Comparison of ENCODE assay signal across 21 mouse cellular contexts in the genomic region with DNA sequence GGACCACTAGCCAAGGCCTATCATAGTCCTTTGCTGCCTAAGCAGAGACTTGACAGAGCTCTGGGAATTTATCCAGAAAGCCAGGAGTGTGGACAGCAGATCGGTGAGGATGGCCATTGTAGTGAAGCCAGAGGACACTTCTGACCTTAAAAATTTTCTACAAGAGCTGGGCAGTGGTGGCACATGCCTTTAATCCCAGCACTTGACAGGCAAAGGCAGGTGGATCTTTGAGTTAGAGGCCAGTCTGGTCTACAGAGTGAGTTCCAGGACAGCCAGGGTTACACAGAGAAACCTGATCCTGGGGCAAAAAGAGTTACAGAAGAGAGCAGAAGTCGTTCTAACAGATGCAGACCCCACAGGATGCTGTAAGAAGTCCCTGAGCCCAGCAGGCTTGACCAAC. TPM values are rescaled to one million over a fixed set of nuclear protein-coding genes. Genes with fewer than 3 reads are reported as not detected.
DNase-seq lines count a peak whose midpoint lies in the region; ATAC-seq and TF ChIP-seq lines count a peak whose summit lies in the region.
"Had no signal": no experiment of that assay in that cellular context is flagged by ENCODE, and none has a peak within 500 bp of the region (broad histone marks: within the 10 kb centered on the region; RNA-seq: fewer than 3 reads in every experiment).

No protein-coding gene starts in this region.

- no peaks in the 10 kb centered on the region for H3K36me3 ChIP-seq in kidney, embryonic 16.5 days (ENCODE audit: insufficient read depth, low read length)
- peaks cover 99% of the 10 kb centered on the region for H3K36me3 ChIP-seq in G1E (replicated peaks)
- H3K36me3 ChIP-seq in liver, embryonic 13.5 days: peaks cover 90% of the 10 kb centered on the region
- H3K36me3 ChIP-seq: embryonic facial prominence, embryonic 15.5 days; hindbrain, embryonic 13.5 days; midbrain, embryonic 15.5 days had no signal

- H3K4me2 ChIP-seq in kidney, embryonic 16.5 days (replicated peaks; ENCODE audit: low read depth, low read length): no peak overlapping the region
- H3K4me2 ChIP-seq in liver, embryonic 13.5 days: 0 out of 2 replicates have a peak overlapping the region, but pooled peaks have one; percentile 8
- H3K4me2 ChIP-seq: embryonic facial prominence, embryonic 15.5 days; hindbrain, embryonic 13.5 days; kidney, embryonic 15.5 days; midbrain, embryonic 15.5 days had no signal

- H3K9ac ChIP-seq in kidney, embryonic 16.5 days (replicated peaks; ENCODE audit: low read length): 0 out of 2 replicates have a peak overlapping the region, but pooled peaks have one; percentile 23
- peak overlapping the region; percentile 99 for H3K9ac ChIP-seq in liver, embryonic 13.5 days
- H3K9ac ChIP-seq: embryonic facial prominence, embryonic 15.5 days; kidney, embryonic 15.5 days; midbrain, embryonic 15.5 days had no signal

- no peaks in the 10 kb centered on the region for H3K9me3 ChIP-seq in kidney, embryonic 16.5 days (ENCODE audit: low read length)
- H3K9me3 ChIP-seq in G1E (replicated peaks): no peaks in the 10 kb centered on the region
- H3K9me3 ChIP-seq in liver, embryonic 13.5 days (replicated peaks): no peaks in the 10 kb centered on the region
- H3K9me3 ChIP-seq: embryonic facial prominence, embryonic 15.5 days; hindbrain, embryonic 13.5 days; kidney, embryonic 15.5 days; midbrain, embryonic 15.5 days had no signal

- no peaks in the 10 kb centered on the region; the same call in 1 of the 2 replicates for H3K4me1 ChIP-seq in kidney, embryonic 16.5 days (ENCODE audit: insufficient read depth, low read length)
- peaks cover 100% of the 10 kb centered on the region for H3K4me1 ChIP-seq in G1E (ENCODE audit: insufficient read depth, low read depth, low read length)
- peaks cover 18% of the 10 kb centered on the region for H3K4me1 ChIP-seq in bone marrow, adult 2 months (ENCODE audit: control insufficient read depth, insufficient read depth, low read length)
- peaks cover 100% of the 10 kb centered on the region for H3K4me1 ChIP-seq in liver, embryonic 13.5 days (replicated peaks)

- no peak for TF ChIP-seq POLR2A in bone marrow, adult 2 months (IDR thresholded peaks at IDR 0.05; ENCODE audit: borderline replicate concordance, control insufficient read depth, low read depth, low read length)

- no peaks in the 10 kb centered on the region for H3K27me3 ChIP-seq in kidney, embryonic 16.5 days (ENCODE audit: insufficient read depth, low read length)
- H3K27me3 ChIP-seq in G1E (ENCODE audit: insufficient read depth, low read length): no peaks in the 10 kb centered on the region
- H3K27me3 ChIP-seq in liver, embryonic 13.5 days: no peaks in the 10 kb centered on the region
- H3K27me3 ChIP-seq: embryonic facial prominence, embryonic 15.5 days; hindbrain, embryonic 13.5 days; kidney, embryonic 15.5 days; midbrain, embryonic 15.5 days had no signal

- DNase-seq in kidney, postnatal 10 days: no peak
- DNase-seq in G1E (ENCODE audit: low spot score): no peak
- DNase-seq in liver, embryonic 13.5 days: no peak
- DNase-seq in cerebellum, postnatal 14 days: no peak
- no peak for DNase-seq in cerebellum, adult 9-10 months
- DNase-seq: adrenal gland, adult 2 months; cerebellum, postnatal 10 days; embryo, embryonic 11 days; gastrocnemius, adult 2 months; layer of hippocampus, postnatal 36 days; thymus, postnatal 25 days had no signal

- no peak for ATAC-seq in kidney, embryonic 16.5 days (ENCODE audit: low FRiP score, low TSS enrichment)
- ATAC-seq in G1E (ENCODE audit: extremely low read depth, insufficient number of reproducible peaks, low FRiP score, poor library complexity, severe bottlenecking): no peak
- ATAC-seq in liver, embryonic 13.5 days (ENCODE audit: low read depth): no peak
- ATAC-seq: inflammation-experienced regulatory T-cells, adult 6 months; lung, postnatal 0 days; midbrain, embryonic 15.5 days had no signal

- TF ChIP-seq CTCF in G1E (IDR thresholded peaks at IDR 0.05; ENCODE audit: low read depth, low read length): no peak
- TF ChIP-seq CTCF in bone marrow, adult 2 months (IDR thresholded peaks at IDR 0.05; ENCODE audit: control insufficient read depth, insufficient read depth, low read length): no peak

- no peak overlapping the region for H3K4me3 ChIP-seq in kidney, embryonic 16.5 days (ENCODE audit: low read length)
- H3K4me3 ChIP-seq in G1E (ENCODE audit: low read depth, low read length): peak overlapping the region; percentile 51; the same call in 1 of the 2 replicates
- no peak overlapping the region for H3K4me3 ChIP-seq in bone marrow, adult 2 months (replicated peaks; ENCODE audit: control insufficient read depth, low read depth, low read length)
- H3K4me3 ChIP-seq in liver, embryonic 13.5 days (replicated peaks): no peak overlapping the region
- H3K4me3 ChIP-seq: embryonic facial prominence, embryonic 15.5 days; gastrocnemius, adult 2 months; hindbrain, embryonic 13.5 days; kidney, embryonic 15.5 days; midbrain, embryonic 15.5 days had no signal

- WGBS in kidney, embryonic 16.5 days: 37% methylated on average over 2 of the region's 2 CpGs
- 74% methylated on average over 2 of the region's 2 CpGs for WGBS in bone marrow, adult 2 months
- WGBS in liver, embryonic 13.5 days (ENCODE audit: insufficient replicate concordance): 49% methylated on average over 2 of the region's 2 CpGs

- no peak overlapping the region for H3K27ac ChIP-seq in kidney, embryonic 16.5 days (ENCODE audit: low read length)
- peak overlapping the region; percentile 78 for H3K27ac ChIP-seq in bone marrow, adult 2 months (ENCODE audit: control insufficient read depth, insufficient read depth, low read depth, low read length, poor library complexity)
- peak overlapping the region; percentile 97 for H3K27ac ChIP-seq in liver, embryonic 13.5 days
- H3K27ac ChIP-seq: embryonic facial prominence, embryonic 15.5 days; gastrocnemius, adult 2 months; hindbrain, embryonic 13.5 days; kidney, embryonic 15.5 days; midbrain, embryonic 15.5 days had no signal

RNA-seq across cellular contexts. Expression of a gene that starts 34.5 kb away (rescaled TPM):
- 1.5 and 1.6 TPM in 2 replicates for polyA plus RNA-seq in kidney, embryonic 16.5 days (2015; fragmentation: Nextera tagmentation; extraction: Ambion mirVana)
- 254 and 292 TPM in 2 replicates for total RNA-seq in G1E (2014; fragmentation: Nextera tagmentation)
- total RNA-seq in G1E (2017): 53.1 and 54.4 TPM in 2 replicates
- polyA plus RNA-seq in G1E (2012): 1,150 and 1,251 TPM in 2 replicates
- 125 and 324 TPM in 2 replicates for polyA plus RNA-seq in bone marrow, adult 2 months (2011; ENCODE audit: insufficient read depth, insufficient read length, low replicate concordance, missing spikeins)
- polyA plus RNA-seq in liver, embryonic 13.5 days (2015; fragmentation: Nextera tagmentation; extraction: Ambion mirVana): 10.0 and 11.7 TPM in 2 replicates

RNA-seq across cellular contexts. Expression of a gene that starts 44.1 kb away (rescaled TPM):
- polyA plus RNA-seq in kidney, embryonic 16.5 days (2015; fragmentation: Nextera tagmentation; extraction: Ambion mirVana): not detected in 2 replicates
- total RNA-seq in G1E (2014; fragmentation: Nextera tagmentation): not detected in 2 replicates
- not detected in 2 replicates for total RNA-seq in G1E (2017)
- polyA plus RNA-seq in G1E (2012): not detected in 2 replicates
- polyA plus RNA-seq in bone marrow, adult 2 months (2011; ENCODE audit: insufficient read depth, insufficient read length, low replicate concordance, missing spikeins): not detected in 2 replicates
- not detected in 2 replicates for polyA plus RNA-seq in liver, embryonic 13.5 days (2015; fragmentation: Nextera tagmentation; extraction: Ambion mirVana)
- total RNA-seq: adrenal gland, adult 2 months; gastrocnemius, adult 2 months had no signal
- polyA plus RNA-seq: adrenal gland, adult 2 months; gonadal fat pad, adult 2 months; heart, postnatal 0 days; hindbrain, embryonic 13.5 days; inflammation-experienced regulatory T-cells, adult 6 months; kidney, embryonic 15.5 days; lung, postnatal 0 days; midbrain, embryonic 15.5 days had no signal
